Mouse (Mus musculus) heart, adult 10 weeks (tissue): ENCODE data around the gene Gsx2. TPM values are rescaled to one million over a fixed set of nuclear protein-coding genes. Genes with fewer than 3 reads are reported as not detected.

Experiments used
- polyA plus RNA-seq: library from polyadenylated mRNA; stranded (reverse); fragments of 350-450 nt; fragmentation: Illumina TruSeq; extraction: RNeasy Lipid Tissue Mini Kit (QIAGEN cat#74804); gene quantifications from one replicate; pipeline ENCODE4 v1.2.3, GENCODE M21; 2014; ENCODE audit warnings: low read depth, low replicate concordance

The Gsx2 gene
- polyA plus RNA-seq: not detected

GRCm38 (mm10) chr5:75075383-75075941 lies at the start of gene Gsx2:
Gsx2 (plus strand) TSS chr5:75075601.

GRCm38 (mm10) chr5:75044310-75044904 lies 31.0 kb upstream of the Gsx2 start, which contains the start of gene Chic2:
Chic2 (minus strand) TSS chr5:75044774.

Other genes starting within 250 kb of the Gsx2 start
- 13.8 TPM for gene Chic2, start 30.8 kb upstream of the Gsx2 start, polyA plus RNA-seq
- gene Pdgfra, start 76.7 kb downstream of the Gsx2 start, polyA plus RNA-seq: 18.1 TPM